Mouse (Mus musculus) limb, embryonic 10.5 days (tissue): ENCODE measurements around the gene Gpt2. TPM values are rescaled to one million over a fixed set of nuclear protein-coding genes. Genes with fewer than 3 reads are reported as not detected.

ENCODE experiments used
- DNase-seq: peaks from one replicate; pipeline ENCODE4 v3.0.0-alpha.2; 2017; ENCODE audit warnings: low spot score
- H3K27ac ChIP-seq: fragments of 300-500 bp; sonication (generic); 2 replicates; pipeline ENCODE4 v1.5.1; 2016; ENCODE audit warnings: mild to moderate bottlenecking
- H3K27me3 ChIP-seq: fragments of 300-500 bp; sonication (generic); 2 replicates; pipeline ENCODE4 v1.6.1; 2016; ENCODE audit warnings: low read depth, mild to moderate bottlenecking; ENCODE audit not compliant: poor library complexity, severe bottlenecking
- H3K36me3 ChIP-seq: fragments of 300-500 bp; sonication (generic); 2 replicates; pipeline ENCODE4 v1.6.1; 2016; ENCODE audit warnings: mild to moderate bottlenecking, moderate library complexity
- H3K4me1 ChIP-seq: fragments of 300-500 bp; sonication (generic); 2 replicates; pipeline ENCODE4 v1.6.1; 2016
- H3K4me3 ChIP-seq: fragments of 300-500 bp; sonication (generic); 2 replicates; pipeline ENCODE4 v1.5.1; 2016; ENCODE audit warnings: mild to moderate bottlenecking, moderate library complexity
- H3K9me3 ChIP-seq: fragments of 300-500 bp; sonication (generic); replicated peaks from 2 replicates; pipeline ENCODE4 v1.6.1; 2016; ENCODE audit warnings: mild to moderate bottlenecking
- WGBS: fragments of 180-500 bp; shearing (Covaris S2); methylation state at CpG from one replicate; pipeline ENCODE4 v1.1.7; 2016; 5-methylcytosine and 5-hydroxymethylcytosine counted together
- polyA plus RNA-seq: library from polyadenylated mRNA; unstranded; fragments of >200 nt; fragmentation: Nextera tagmentation; extraction: Ambion mirVana; gene quantifications from 2 replicates; pipeline ENCODE4 v1.2.1, GENCODE M21; 2016

Gene Gpt2
- 63.7 and 65.8 TPM in 2 replicates for polyA plus RNA-seq

- Histone ChIP-seq H3K27me3 (no peaks in the 10 kb centered on the region), H3K36me3 (peaks cover 20% of the 10 kb centered on the region), H3K9me3 (no peaks in the 10 kb centered on the region), H3K4me3 (peak within 1 kb of the TSS; percentile 77), H3K4me1 (peaks cover 32% of the 10 kb centered on the region), H3K27ac (peak within 1 kb of the TSS; percentile 87)
- DNase-seq: peak; percentile 95
- 0% methylated on average over 41 of the region's 41 CpGs for WGBS
Observed at GRCm38 (mm10) chr8:85492125-85492875, at the start of gene Gpt2. Gene Gpt2 (plus strand): TSS chr8:85492576.

GRCm38 (mm10) chr8:85444092-85444491 is 48.3 kb upstream of the Gpt2 start:
- Histone ChIP-seq H3K36me3 (no peaks in the 10 kb centered on the region), H3K4me3 (no peak overlapping the region), H3K27ac (no peak overlapping the region), H3K27me3 (no peaks in the 10 kb centered on the region), H3K9me3 (no peaks in the 10 kb centered on the region), H3K4me1 (no peaks in the 10 kb centered on the region)
- no peak for DNase-seq

GRCm38 (mm10) chr8:85445936-85446685 is 46.3 kb upstream of the Gpt2 start:
- H3K4me3 ChIP-seq: no peak overlapping the region
- H3K4me1 ChIP-seq: no peaks in the 10 kb centered on the region
- no peak for DNase-seq
- H3K9me3 ChIP-seq: no peaks in the 10 kb centered on the region
- WGBS: 79% methylated on average over 15 of the region's 15 CpGs
- H3K36me3 ChIP-seq: no peaks in the 10 kb centered on the region
- no peaks in the 10 kb centered on the region for H3K27me3 ChIP-seq
- no peak overlapping the region for H3K27ac ChIP-seq

GRCm38 (mm10) chr8:85450335-85450734 is 42.0 kb upstream of the Gpt2 start:
- Histone ChIP-seq H3K4me1 (peaks cover 22% of the 10 kb centered on the region), H3K4me3 (no peak overlapping the region), H3K27ac (no peak overlapping the region), H3K9me3 (no peaks in the 10 kb centered on the region), H3K36me3 (no peaks in the 10 kb centered on the region), H3K27me3 (no peaks in the 10 kb centered on the region)
- 83% methylated on average over 3 of the region's 3 CpGs for WGBS
- DNase-seq: no peak

- peak; percentile 45 for DNase-seq
- Histone ChIP-seq H3K36me3 (no peaks in the 10 kb centered on the region), H3K4me3 (peak overlapping the region; percentile 31), H3K9me3 (no peaks in the 10 kb centered on the region), H3K4me1 (peaks cover 22% of the 10 kb centered on the region), H3K27me3 (no peaks in the 10 kb centered on the region), H3K27ac (no peak overlapping the region)
- WGBS: 23% methylated on average over 14 of the region's 14 CpGs
Observed at GRCm38 (mm10) chr8:85452328-85452727, 40.0 kb upstream of the Gpt2 start.

GRCm38 (mm10) chr8:85453256-85453655 is 39.1 kb upstream of the Gpt2 start:
- H3K4me1 ChIP-seq: peaks cover 22% of the 10 kb centered on the region
- WGBS: 90% methylated on average over 2 of the region's 2 CpGs

GRCm38 (mm10) chr8:85454750-85455149 is 37.6 kb upstream of the Gpt2 start:
- H3K4me3 ChIP-seq: no peak overlapping the region
- H3K27me3 ChIP-seq: no peaks in the 10 kb centered on the region
- 70% methylated on average over 8 of the region's 8 CpGs for WGBS
- peaks cover 22% of the 10 kb centered on the region for H3K4me1 ChIP-seq
- no peaks in the 10 kb centered on the region for H3K9me3 ChIP-seq
- H3K27ac ChIP-seq: no peak overlapping the region
- H3K36me3 ChIP-seq: no peaks in the 10 kb centered on the region
- DNase-seq: no peak

More at GRCm38 (mm10) chr8:85453256-85453655, 39.1 kb upstream of the Gpt2 start:
- Histone ChIP-seq H3K27ac (no peak overlapping the region), H3K27me3 (no peaks in the 10 kb centered on the region), H3K4me3 (no peak overlapping the region), H3K36me3 (no peaks in the 10 kb centered on the region), H3K9me3 (no peaks in the 10 kb centered on the region)
- DNase-seq: no peak

- 10% methylated on average over 14 of the region's 14 CpGs for WGBS
- H3K4me1 ChIP-seq: peaks cover 22% of the 10 kb centered on the region
- no peak overlapping the region for H3K27ac ChIP-seq
- H3K27me3 ChIP-seq: no peaks in the 10 kb centered on the region
- no peaks in the 10 kb centered on the region for H3K36me3 ChIP-seq
- no peaks in the 10 kb centered on the region for H3K9me3 ChIP-seq
- H3K4me3 ChIP-seq: no peak overlapping the region
- peak; percentile 72 for DNase-seq
Observed at GRCm38 (mm10) chr8:85456536-85456935, 35.8 kb upstream of the Gpt2 start.

GRCm38 (mm10) chr8:85459582-85459981 is 32.8 kb upstream of the Gpt2 start:
- DNase-seq: no peak
- 84% methylated on average over 3 of the region's 3 CpGs for WGBS
- Histone ChIP-seq H3K4me1 (0 out of 2 replicates have a peak, but pooled peaks cover 3% of the 10 kb centered on the region), H3K9me3 (no peaks in the 10 kb centered on the region), H3K27ac (no peak overlapping the region), H3K4me3 (no peak overlapping the region), H3K27me3 (no peaks in the 10 kb centered on the region), H3K36me3 (no peaks in the 10 kb centered on the region)

- H3K27ac ChIP-seq: no peak overlapping the region
- H3K9me3 ChIP-seq: no peaks in the 10 kb centered on the region
- no peaks in the 10 kb centered on the region for H3K36me3 ChIP-seq
- H3K4me3 ChIP-seq: no peak overlapping the region
- no peaks in the 10 kb centered on the region for H3K27me3 ChIP-seq
- WGBS: 35% methylated on average over 5 of the region's 5 CpGs
- no peaks in the 10 kb centered on the region for H3K4me1 ChIP-seq
- DNase-seq: no peak
Observed at GRCm38 (mm10) chr8:85460804-85461203, 31.6 kb upstream of the Gpt2 start.

- no peak overlapping the region for H3K27ac ChIP-seq
- no peak overlapping the region for H3K4me3 ChIP-seq
- H3K9me3 ChIP-seq: no peaks in the 10 kb centered on the region
- H3K27me3 ChIP-seq: no peaks in the 10 kb centered on the region
- DNase-seq: no peak
- 73% methylated on average over 3 of the region's 3 CpGs for WGBS
- no peaks in the 10 kb centered on the region for H3K36me3 ChIP-seq
- no peaks in the 10 kb centered on the region for H3K4me1 ChIP-seq
Observed at GRCm38 (mm10) chr8:85461377-85461776, 31.0 kb upstream of the Gpt2 start.

GRCm38 (mm10) chr8:85462441-85462840 is 29.9 kb upstream of the Gpt2 start:
- DNase-seq: no peak
- Histone ChIP-seq H3K4me1 (no peaks in the 10 kb centered on the region), H3K27me3 (no peaks in the 10 kb centered on the region), H3K36me3 (no peaks in the 10 kb centered on the region), H3K27ac (no peak overlapping the region), H3K4me3 (no peak overlapping the region), H3K9me3 (no peaks in the 10 kb centered on the region)
- WGBS: 84% methylated on average over 1 of the region's 1 CpGs

GRCm38 (mm10) chr8:85464316-85464715 is 28.1 kb upstream of the Gpt2 start:
- H3K27me3 ChIP-seq: no peaks in the 10 kb centered on the region
- no peaks in the 10 kb centered on the region for H3K36me3 ChIP-seq
- no peak for DNase-seq
- H3K27ac ChIP-seq: no peak overlapping the region
- no peaks in the 10 kb centered on the region for H3K9me3 ChIP-seq
- no peaks in the 10 kb centered on the region for H3K4me1 ChIP-seq
- H3K4me3 ChIP-seq: no peak overlapping the region
